Mouse (Mus musculus): ENCODE data around the gene Papss2. TPM values are rescaled to one million over a fixed set of nuclear protein-coding genes. Genes with fewer than 3 reads are reported as not detected.

Gene Papss2
- total and polyA plus RNA-seq, 2 experiments from 2014 or later = 1.8 to 5.9 TPM

DNA sequence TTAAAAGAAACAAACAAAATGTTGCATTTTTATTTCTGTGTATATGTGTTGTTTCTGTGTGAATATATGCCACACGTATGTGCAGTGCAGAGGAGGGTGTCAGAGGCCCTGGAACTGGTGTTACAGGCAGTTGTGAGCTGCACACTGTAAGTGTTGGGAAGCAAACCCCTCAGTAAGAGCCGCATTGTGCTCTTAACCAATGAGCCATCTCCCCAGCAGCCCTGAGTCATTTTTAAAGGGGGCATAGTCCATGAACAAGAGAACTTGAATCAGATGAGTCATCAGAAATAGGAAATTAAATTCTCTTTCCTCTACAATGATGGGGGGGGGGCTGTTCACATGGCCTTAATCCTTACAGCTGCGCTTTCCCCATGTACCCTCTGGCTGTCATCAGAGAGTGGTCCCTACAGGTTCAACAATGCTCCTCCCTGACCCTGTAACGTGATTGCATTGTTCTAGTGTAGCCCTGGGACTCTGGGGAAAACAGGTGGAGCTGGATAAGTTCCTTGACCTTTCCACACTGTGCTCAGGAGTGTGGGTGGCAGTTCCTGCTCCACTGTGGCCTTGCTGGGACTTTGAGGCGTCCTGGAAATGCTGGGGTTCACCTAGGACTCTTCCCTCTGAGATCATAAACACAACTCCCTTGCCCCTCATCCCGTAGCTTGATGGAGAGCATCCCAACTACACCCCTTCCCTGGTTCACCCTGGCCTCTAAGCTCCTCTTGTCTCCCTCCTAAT lies 5.6 kb downstream of the Papss2 start:
- DNase-seq (ENCODE audit: low spot score) (no peak), ATAC-seq (ENCODE audit: low FRiP score) (no peak)
- H3K27me3 ChIP-seq (ENCODE audit: insufficient read depth, low read length) = peaks cover 6% of the 10 kb centered on the region; the same call in 1 of the 2 replicates
- H3K4me1 ChIP-seq (ENCODE audit: insufficient read depth, low read length) = no peaks in the 10 kb centered on the region
- TF ChIP-seq CTCF (IDR thresholded peaks at IDR 0.05) = no peak
- WGBS = 67% methylated on average over 6 of the region's 6 CpGs
- no peak overlapping the region for H3K27ac ChIP-seq (ENCODE audit: low read depth, low read length)
- H3K9me3 ChIP-seq (ENCODE audit: low read length) = no peaks in the 10 kb centered on the region
- H3K9ac ChIP-seq (replicated peaks; ENCODE audit: low read length, poor library complexity, severe bottlenecking) = no peak overlapping the region
- no peak overlapping the region for H3K4me2 ChIP-seq (ENCODE audit: low read depth, low read length, poor library complexity, severe bottlenecking)
- no peaks in the 10 kb centered on the region for H3K36me3 ChIP-seq (ENCODE audit: insufficient read depth, low read length)
- H3K4me3 ChIP-seq (ENCODE audit: low read depth, low read length) = no peak overlapping the region

DNA sequence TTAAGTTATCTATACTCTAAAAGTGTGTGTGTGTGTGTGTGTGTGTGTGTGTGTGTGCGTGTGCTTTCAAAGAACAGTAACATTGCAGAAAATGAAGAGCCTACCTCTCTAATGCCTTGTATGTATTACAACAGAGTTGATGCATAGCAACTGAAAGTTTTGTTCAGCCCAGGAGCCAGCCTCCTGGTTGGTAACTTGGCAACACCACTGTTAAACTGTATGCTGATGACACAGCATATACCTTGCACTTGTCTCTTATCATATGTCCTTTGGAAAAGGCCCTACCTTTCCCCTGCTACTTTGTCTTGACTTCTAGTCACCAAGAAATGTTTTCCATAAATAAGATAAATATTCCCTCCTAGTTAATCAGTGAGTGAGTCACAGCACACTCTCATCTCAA lies 7.9 kb downstream of the Papss2 start:
- TF ChIP-seq CTCF (IDR thresholded peaks at IDR 0.05) = no peak
- no peak overlapping the region for H3K4me2 ChIP-seq (ENCODE audit: low read depth, low read length, poor library complexity, severe bottlenecking)
- no peak overlapping the region for H3K9ac ChIP-seq (replicated peaks; ENCODE audit: low read length, poor library complexity, severe bottlenecking)
- DNase-seq (ENCODE audit: low spot score) (no peak), ATAC-seq (ENCODE audit: low FRiP score) (no peak)
- no peaks in the 10 kb centered on the region for H3K4me1 ChIP-seq (ENCODE audit: insufficient read depth, low read length)
- H3K9me3 ChIP-seq (ENCODE audit: low read length) = no peaks in the 10 kb centered on the region
- WGBS = 90% methylated on average over 1 of the region's 1 CpGs
- H3K4me3 ChIP-seq (ENCODE audit: low read depth, low read length) = no peak overlapping the region
- H3K27ac ChIP-seq (ENCODE audit: low read depth, low read length) = no peak overlapping the region
- no peaks in the 10 kb centered on the region for H3K36me3 ChIP-seq (ENCODE audit: insufficient read depth, low read length)
- no peaks in the 10 kb centered on the region for H3K27me3 ChIP-seq (ENCODE audit: insufficient read depth, low read length)

GRCm38 (mm10) chr19:32604127-32604526 lies 8.5 kb downstream of the Papss2 start:
- Histone ChIP-seq H3K27me3 (ENCODE audit: insufficient read depth, low read length) (no peaks in the 10 kb centered on the region), H3K4me3 (ENCODE audit: low read depth, low read length) (no peak overlapping the region), H3K27ac (ENCODE audit: low read depth, low read length) (no peak overlapping the region), H3K4me1 (ENCODE audit: insufficient read depth, low read length) (no peaks in the 10 kb centered on the region), H3K36me3 (ENCODE audit: insufficient read depth, low read length) (no peaks in the 10 kb centered on the region), H3K4me2 (ENCODE audit: low read depth, low read length, poor library complexity, severe bottlenecking) (no peak overlapping the region), H3K9me3 (ENCODE audit: low read length) (no peaks in the 10 kb centered on the region), H3K9ac (replicated peaks; ENCODE audit: low read length, poor library complexity, severe bottlenecking) (no peak overlapping the region)
- WGBS = 65% methylated on average over 8 of the region's 8 CpGs
- peak; percentile 17 for DNase-seq (ENCODE audit: low spot score)
- TF ChIP-seq CTCF (IDR thresholded peaks at IDR 0.05) = no peak
- ATAC-seq (ENCODE audit: low FRiP score) = no peak

DNA sequence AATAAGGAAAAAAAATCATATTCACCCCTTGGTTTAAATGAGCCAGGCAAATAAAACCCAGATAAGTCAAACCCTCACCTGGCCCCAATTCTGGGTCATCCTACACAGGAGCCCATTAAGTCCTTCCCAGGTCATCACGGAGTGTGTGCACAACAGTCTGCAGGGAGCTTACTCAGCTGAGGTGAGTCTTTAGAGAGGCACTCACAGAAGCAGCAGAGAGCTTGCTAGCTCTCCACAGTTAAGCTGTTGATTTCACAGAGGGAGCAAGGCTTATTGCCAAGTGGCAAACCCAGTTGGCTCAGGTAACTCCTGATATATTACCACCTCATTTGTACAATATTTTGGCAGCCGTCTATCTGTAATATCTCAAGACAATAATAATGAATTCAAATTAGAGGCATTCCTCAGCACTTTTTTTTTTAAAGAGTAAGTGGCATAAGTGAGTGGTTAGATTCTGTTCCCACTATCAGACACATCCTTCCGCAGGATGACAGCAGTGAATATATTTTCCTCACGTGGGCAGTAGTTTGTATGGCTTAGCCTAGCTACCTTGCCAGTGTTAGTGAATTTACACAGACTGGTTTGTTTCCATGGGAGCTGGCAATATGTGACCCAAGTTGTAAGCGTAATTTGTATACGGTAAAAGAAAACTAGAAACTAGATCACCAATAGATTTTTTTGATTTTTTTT lies 9.1 kb downstream of the Papss2 start:
- no peak overlapping the region for H3K4me3 ChIP-seq (ENCODE audit: low read depth, low read length)
- 82% methylated on average over 6 of the region's 6 CpGs for WGBS
- H3K9me3 ChIP-seq (ENCODE audit: low read length) = no peaks in the 10 kb centered on the region
- H3K27me3 ChIP-seq (ENCODE audit: insufficient read depth, low read length) = no peaks in the 10 kb centered on the region
- ATAC-seq (ENCODE audit: low FRiP score) = no peak
- H3K36me3 ChIP-seq (ENCODE audit: insufficient read depth, low read length) = no peaks in the 10 kb centered on the region
- H3K27ac ChIP-seq (ENCODE audit: low read depth, low read length) = no peak overlapping the region
- no peaks in the 10 kb centered on the region for H3K4me1 ChIP-seq (ENCODE audit: insufficient read depth, low read length)
- no peak for DNase-seq (ENCODE audit: low spot score)
- no peak for TF ChIP-seq CTCF (IDR thresholded peaks at IDR 0.05)
- H3K9ac ChIP-seq (replicated peaks; ENCODE audit: low read length, poor library complexity, severe bottlenecking) = no peak overlapping the region
- no peak overlapping the region for H3K4me2 ChIP-seq (ENCODE audit: low read depth, low read length, poor library complexity, severe bottlenecking)

DNA sequence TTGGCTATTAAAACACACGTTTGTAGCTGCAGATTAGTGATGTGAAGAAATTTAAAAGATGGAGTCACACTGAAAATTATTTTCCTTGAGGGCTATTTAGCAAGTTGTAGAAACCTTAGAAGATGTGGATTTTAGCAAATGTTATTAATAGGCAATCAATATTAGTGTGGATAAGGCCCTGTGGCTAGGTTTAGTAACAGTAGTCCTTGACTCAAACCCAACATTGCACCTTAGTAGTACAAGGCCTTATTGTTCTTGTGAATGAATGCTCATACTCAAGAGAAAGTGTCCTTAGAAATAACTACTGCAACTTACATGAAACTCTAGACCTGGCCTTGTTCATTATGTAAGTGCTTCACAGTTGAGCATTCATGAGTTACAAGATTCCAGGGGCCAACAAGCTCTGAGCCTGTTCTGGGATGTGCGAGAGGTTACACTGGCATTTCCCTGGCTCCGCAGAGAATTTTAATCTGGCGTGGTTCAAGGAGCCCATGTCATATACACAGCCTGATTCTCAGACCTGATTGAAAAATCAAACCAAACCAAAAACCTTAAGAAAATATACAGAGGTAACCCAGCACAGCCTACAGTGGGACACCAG lies 10.7 kb downstream of the Papss2 start:
- H3K36me3 ChIP-seq (ENCODE audit: insufficient read depth, low read length) = no peaks in the 10 kb centered on the region
- no peak overlapping the region for H3K9ac ChIP-seq (replicated peaks; ENCODE audit: low read length, poor library complexity, severe bottlenecking)
- no peaks in the 10 kb centered on the region for H3K27me3 ChIP-seq (ENCODE audit: insufficient read depth, low read length)
- no peak for ATAC-seq (ENCODE audit: low FRiP score)
- 78% methylated on average over 4 of the region's 4 CpGs for WGBS
- no peaks in the 10 kb centered on the region for H3K9me3 ChIP-seq (ENCODE audit: low read length)
- H3K4me2 ChIP-seq (ENCODE audit: low read depth, low read length, poor library complexity, severe bottlenecking) = no peak overlapping the region
- H3K4me3 ChIP-seq (ENCODE audit: low read depth, low read length) = no peak overlapping the region
- no peak overlapping the region for H3K27ac ChIP-seq (ENCODE audit: low read depth, low read length)
- DNase-seq (ENCODE audit: low spot score) = no peak
- TF ChIP-seq CTCF (IDR thresholded peaks at IDR 0.05) = no peak
- no peaks in the 10 kb centered on the region for H3K4me1 ChIP-seq (ENCODE audit: insufficient read depth, low read length)

GRCm38 (mm10) chr19:32607036-32607435 lies 11.4 kb downstream of the Papss2 start:
- H3K4me3 ChIP-seq (ENCODE audit: low read depth, low read length) = no peak overlapping the region
- H3K4me2 ChIP-seq (ENCODE audit: low read depth, low read length, poor library complexity, severe bottlenecking) = no peak overlapping the region
- H3K27me3 ChIP-seq (ENCODE audit: insufficient read depth, low read length) = no peaks in the 10 kb centered on the region
- no peaks in the 10 kb centered on the region for H3K9me3 ChIP-seq (ENCODE audit: low read length)
- no peak for DNase-seq (ENCODE audit: low spot score)
- no peak overlapping the region for H3K9ac ChIP-seq (replicated peaks; ENCODE audit: low read length, poor library complexity, severe bottlenecking)
- H3K36me3 ChIP-seq (ENCODE audit: insufficient read depth, low read length) = no peaks in the 10 kb centered on the region
- no peak for ATAC-seq (ENCODE audit: low FRiP score)
- no peak for TF ChIP-seq CTCF (IDR thresholded peaks at IDR 0.05)
- 86% methylated on average over 8 of the region's 8 CpGs for WGBS
- no peak overlapping the region for H3K27ac ChIP-seq (ENCODE audit: low read depth, low read length)
- no peaks in the 10 kb centered on the region for H3K4me1 ChIP-seq (ENCODE audit: insufficient read depth, low read length)

All from midbrain, postnatal 0 days (tissue).